Mouse (Mus musculus) brain, embryonic 14.5 days (tissue): ENCODE measurements around the gene Gstt2. TPM values are rescaled to one million over a fixed set of nuclear protein-coding genes. Genes with fewer than 3 reads are reported as not detected.
A peak's percentile ranks its signal among the peaks of the same experiment; 100 is the strongest.
"Not testable (repeated sequence)": the region's sequence is repeated elsewhere in the genome, so short reads cannot be mapped to it uniquely, and the experiment has no call there.

Experiments
- DNase-seq: peaks from one replicate; pipeline ENCODE4 v3.0.0-alpha.2; 2011; ENCODE audit warnings: low read depth
- CTCF ChIP-seq: fragments of 200-500 bp; IDR thresholded peaks from 2 replicates; pipeline ENCODE4 v1.5.1; 2012; ENCODE audit warnings: inconsistent platforms, mild to moderate bottlenecking, moderate library complexity, borderline replicate concordance; ENCODE audit not compliant: insufficient read depth, insufficient read length; ENCODE audit errors: extremely low read depth
- POLR2A ChIP-seq: fragments of 200-500 bp; IDR thresholded peaks from 2 replicates; pipeline ENCODE4 v1.6.1; 2012; ENCODE audit warnings: mild to moderate bottlenecking, inconsistent platforms, borderline replicate concordance; ENCODE audit not compliant: poor library complexity, insufficient read depth, insufficient read length, severe bottlenecking; ENCODE audit errors: extremely low read depth
- polyA plus RNA-seq: library from polyadenylated mRNA; depleted of rRNA; stranded (reverse); fragments of >200 nt; gene quantifications from 2 replicates; pipeline ENCODE4 v1.2.3, GENCODE M21; 2012

Gene Gstt2
- polyA plus RNA-seq, 1 experiment = 7.7 TPM

DNA sequence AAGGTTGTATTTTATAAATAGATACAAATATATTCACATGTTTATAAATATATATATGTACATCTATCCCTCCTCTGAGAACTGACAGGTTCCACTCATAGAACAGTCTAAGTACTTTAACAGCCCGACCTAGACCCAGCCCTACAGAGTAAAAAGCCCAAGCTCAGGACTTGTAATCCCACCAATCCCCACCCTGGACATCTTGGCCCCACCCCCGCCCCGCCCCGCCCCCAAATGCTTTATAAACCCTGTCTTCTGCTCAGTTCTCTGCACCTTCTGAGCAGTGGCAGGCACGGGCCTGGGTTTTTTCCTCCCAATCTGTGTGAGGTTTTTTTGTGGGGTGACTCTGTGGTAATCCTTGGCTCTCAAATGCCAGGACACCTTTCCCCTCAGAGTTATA is 16.9 kb upstream of the Gstt2 start:
- no peak for DNase-seq
- no peak for TF ChIP-seq POLR2A
- TF ChIP-seq CTCF = no peak

DNA sequence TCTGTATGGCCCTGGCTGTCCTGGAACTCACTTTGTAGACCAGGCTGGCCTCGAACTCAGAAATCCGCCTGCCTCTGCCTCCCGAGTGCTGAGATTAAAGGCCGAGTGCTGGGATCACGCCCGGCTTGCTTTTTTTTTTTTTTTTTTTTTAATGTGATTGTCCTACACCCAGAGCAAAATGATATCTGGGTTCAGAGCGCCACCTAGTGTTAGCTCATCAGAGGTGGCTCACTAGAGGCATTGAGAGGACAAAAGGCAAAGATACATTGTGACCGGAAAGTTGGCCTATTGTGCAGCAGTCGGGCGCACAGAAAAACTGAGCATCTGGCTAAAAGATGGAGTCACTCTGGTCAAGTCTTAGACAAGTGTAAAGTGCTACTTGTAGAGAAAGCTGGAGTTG is 16.2 kb upstream of the Gstt2 start:
- DNase-seq = peak; percentile 87
- TF ChIP-seq POLR2A = no peak
- peak; percentile 74; the same call in 1 of the 2 replicates for TF ChIP-seq CTCF

DNA sequence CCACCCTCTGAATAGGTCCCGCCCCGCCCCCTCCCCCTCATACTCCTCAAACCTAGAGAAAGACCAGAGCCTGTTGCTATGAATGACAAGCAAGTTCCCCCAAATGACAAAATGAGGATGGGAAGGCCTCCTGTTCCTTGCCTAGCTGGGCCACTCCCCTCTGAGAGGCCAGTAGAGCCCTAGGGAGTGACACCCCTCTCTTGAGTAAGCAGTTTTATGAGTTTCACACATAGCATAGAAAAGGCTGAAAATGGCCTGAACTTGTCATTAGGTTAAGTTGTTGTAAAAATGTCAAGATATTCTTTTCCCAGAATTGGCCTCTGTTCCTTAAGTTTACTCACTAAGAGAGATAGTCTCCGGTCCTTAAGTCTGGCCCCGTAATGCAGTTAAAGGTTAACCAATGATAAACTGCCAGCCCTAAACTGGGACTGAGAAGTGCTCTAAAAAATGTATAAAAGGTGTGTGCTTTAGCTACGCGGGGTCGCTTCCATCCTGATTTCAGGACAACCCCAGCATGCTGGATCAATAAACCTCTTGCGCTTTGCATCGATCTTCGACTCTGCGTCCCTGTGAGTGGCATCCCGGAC is 15.4 kb upstream of the Gstt2 start:
- DNase-seq = no peak
- TF ChIP-seq CTCF (no peak), POLR2A (no peak)

DNA sequence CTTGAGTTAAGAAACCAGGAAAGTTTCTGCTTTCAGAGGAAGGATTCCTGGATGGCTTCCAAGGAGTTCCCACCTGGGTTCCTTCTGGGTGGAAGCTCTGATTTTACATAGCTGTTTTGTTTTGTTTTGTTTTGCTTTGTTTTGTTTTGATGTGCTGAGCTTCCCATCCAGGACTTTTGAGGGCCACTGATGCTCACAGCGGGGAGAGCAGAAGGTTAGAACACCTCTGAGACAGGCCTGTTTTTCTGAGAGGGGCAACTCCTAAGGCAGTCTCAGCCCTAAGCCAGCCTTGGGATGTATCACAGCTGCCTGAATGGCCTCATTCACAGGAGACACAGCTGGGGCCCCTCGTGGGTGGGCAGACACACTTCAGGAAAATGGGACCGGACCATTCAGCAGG is 14.5 kb upstream of the Gstt2 start:
- DNase-seq = no peak
- TF ChIP-seq POLR2A (no peak), CTCF (no peak)

DNA sequence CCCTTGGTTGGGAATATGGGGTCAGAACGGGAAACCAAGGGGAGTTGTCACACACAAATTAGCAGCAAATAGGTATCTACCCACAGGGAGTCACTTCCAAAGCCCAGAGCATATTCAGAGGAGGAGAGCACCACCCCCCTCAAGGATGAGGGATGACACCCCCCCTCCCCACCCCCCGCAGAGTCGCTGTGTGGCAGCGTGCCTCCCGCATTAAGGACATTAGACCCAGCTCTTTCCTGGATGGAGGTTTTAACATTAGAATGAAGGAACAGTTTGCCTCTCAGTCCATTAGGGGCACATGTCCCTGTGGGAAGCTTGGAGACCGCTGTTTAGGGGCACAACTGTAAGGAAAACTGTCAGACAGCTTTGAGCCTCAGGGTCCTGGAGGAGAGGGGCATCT is 13.9 kb upstream of the Gstt2 start:
- DNase-seq = no peak
- no peak for TF ChIP-seq POLR2A
- TF ChIP-seq CTCF = no peak

DNA sequence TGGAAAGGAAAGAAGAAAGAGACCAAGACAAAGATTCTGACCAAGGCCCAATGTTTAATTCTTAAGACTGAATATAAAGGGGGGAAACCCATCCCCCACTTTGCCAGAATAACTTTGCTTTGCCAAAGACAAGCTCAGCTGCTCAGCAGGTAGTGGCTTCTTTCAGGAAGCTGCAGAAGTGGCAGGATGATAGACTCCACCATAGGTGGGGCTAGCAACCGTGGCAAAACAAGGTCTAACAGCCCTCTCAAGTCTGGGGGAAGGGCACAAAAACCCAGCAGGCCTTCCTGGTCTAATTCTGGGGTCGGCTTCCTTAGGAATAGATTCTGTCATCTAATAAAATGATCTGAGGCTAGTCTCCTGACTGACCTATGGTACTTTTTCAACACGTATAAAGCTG is 11.2 kb upstream of the Gstt2 start:
- no peak for TF ChIP-seq POLR2A
- TF ChIP-seq CTCF = no peak
- DNase-seq = no peak

DNA sequence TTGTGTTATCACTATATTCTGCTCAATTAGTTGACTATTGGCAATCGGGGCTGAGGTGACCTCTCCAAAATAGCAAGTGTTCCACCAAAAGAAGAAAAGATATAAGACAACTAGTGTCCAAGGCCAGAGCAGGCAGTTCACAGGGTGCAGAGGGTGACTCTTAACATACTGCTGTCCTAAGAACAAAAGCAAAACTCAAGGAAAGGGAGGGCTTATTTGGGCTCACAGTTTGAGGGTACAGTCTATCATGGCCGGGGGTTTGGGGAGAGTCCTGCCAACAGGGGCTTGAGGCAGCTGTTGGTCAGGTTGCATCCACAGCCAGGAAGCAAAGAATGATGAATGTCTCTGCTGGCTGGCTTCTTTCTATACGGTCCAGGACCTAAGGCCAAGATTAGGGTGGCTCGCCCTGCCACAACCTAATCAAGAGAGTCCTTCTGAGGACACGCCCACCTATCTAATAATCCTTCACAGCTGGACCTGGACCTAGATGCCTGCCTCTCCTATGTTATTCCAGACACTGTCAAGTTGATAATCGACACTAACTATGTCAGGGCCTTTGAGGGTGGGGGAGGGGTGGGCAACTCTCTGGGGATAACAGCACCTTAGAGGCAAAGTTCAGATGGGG is 8.2 kb upstream of the Gstt2 start:
- TF ChIP-seq POLR2A = no peak
- DNase-seq = no peak

DNA sequence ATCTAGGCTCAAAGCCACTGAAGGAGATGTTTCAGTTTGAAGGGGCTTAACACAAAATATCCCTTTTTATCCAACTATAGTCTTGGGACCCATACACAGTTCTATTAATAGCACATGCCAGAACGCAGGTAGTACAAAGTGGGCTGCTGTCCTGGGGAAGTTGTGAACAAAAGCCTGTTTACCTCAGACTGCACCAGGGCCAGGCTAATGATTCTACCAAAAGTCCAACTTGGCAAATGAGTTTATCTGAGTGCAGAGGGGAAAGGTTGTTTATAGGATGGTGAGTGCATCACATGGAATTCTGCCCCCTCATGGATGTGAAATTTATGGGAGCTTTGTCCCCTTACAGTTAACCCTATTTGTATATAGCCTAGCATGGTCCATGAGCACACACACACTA is 7.6 kb upstream of the Gstt2 start:
- TF ChIP-seq POLR2A = no peak
- TF ChIP-seq CTCF = no peak
- DNase-seq = no peak

DNA sequence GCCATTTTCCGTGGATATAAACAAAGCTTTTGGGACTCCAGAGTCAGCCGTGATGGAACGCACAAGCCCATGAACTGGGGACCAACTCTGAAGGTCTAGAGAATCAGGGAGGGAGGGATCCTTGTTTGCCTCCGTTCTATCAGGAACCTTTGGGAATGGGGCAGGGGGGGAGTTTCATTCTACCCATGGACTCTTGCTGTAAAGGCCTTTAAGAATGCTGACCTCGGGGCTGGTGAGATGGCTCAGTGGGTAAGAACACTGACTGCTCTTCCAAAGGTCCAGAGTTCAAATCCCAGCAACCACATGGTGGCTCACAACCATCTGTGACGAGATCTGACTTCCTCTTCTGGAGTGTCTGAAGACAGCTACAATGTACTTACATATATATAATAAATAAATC is 6.7 kb upstream of the Gstt2 start:
- DNase-seq = not testable (repeated sequence)

DNA sequence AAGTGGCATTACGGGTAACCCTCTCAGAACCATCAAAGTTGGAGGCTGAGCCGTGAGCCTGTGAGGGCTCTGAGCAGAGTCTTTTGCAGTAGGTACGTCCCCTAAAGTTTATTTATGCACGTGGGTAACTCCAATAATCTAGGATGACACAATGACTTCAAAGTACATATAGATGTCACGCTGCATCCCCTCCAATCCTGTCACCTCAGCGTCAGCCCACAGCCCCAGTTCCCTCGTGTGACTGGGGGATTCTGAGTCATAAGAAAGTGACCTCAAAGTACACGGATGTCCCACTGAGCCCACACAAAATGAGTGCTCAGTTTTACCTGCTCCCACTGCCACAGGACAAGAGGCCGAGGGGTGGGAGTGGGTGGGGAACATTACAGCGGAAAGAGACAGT is 1.9 kb upstream of the Gstt2 start:
- TF ChIP-seq CTCF = no peak
- no peak for TF ChIP-seq POLR2A
- no peak for DNase-seq

DNA sequence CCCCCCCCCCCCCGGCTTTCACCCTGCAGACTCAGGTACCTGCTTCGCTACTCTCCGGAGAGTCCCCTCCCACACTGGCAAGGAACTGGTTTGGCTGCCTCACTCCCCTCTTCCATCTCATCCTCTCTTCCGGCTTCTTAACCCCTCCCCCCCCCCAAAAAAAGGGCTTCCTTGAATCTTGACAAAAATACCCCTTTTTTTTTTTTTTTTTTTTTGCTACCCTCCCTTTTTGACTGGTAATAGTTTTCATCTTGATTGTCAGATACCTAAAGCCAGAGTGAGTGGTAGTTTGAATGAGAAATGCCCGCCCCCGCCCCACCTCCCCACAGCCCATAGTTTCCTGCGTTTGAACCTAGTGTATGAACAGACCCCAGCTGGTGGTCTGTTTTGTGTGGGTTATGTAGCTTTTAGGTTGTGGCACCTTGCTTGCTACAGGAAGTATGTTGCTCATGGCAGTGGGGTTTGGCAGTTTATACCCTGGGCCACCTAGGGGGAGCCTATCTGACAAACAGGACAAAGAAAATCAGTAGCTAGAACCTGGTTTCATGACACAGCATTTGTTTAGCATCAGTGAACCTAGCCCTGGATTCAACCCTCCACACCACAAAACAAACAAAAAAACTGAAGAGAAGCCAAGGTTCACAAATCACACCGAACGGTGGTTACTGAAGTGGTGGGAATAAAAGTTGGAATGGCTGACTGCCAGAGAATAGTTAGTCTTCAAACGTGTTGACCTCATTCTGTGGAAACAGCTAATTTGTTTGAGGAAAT is 1.3 kb downstream of the Gstt2 start:
- TF ChIP-seq POLR2A = no peak
- TF ChIP-seq CTCF = no peak
- DNase-seq = no peak

DNA sequence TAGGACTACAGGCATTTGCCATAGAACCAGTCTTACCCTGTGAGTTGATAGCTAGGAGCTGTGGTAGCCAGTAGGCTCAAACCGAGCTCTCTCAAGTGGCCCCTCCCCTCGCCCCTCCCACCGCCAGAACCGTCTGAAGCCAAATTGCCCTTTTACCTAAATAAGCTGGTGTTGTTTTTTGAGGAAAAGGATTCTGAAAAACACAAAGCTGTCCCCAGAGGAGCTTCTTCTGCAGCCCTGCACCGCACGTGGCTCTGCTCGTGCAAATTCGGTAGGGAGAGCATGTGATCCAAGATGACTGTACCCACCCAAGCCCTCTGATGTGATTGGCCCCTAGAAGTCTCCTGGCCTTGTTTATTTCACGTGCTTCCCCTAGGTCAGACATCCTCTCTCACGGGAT is 1.9 kb downstream of the Gstt2 start:
- DNase-seq = peak; percentile 62
- TF ChIP-seq POLR2A (no peak), CTCF (no peak)
